ENCODE assay signal across 8 mouse cellular contexts in the genomic region with DNA sequence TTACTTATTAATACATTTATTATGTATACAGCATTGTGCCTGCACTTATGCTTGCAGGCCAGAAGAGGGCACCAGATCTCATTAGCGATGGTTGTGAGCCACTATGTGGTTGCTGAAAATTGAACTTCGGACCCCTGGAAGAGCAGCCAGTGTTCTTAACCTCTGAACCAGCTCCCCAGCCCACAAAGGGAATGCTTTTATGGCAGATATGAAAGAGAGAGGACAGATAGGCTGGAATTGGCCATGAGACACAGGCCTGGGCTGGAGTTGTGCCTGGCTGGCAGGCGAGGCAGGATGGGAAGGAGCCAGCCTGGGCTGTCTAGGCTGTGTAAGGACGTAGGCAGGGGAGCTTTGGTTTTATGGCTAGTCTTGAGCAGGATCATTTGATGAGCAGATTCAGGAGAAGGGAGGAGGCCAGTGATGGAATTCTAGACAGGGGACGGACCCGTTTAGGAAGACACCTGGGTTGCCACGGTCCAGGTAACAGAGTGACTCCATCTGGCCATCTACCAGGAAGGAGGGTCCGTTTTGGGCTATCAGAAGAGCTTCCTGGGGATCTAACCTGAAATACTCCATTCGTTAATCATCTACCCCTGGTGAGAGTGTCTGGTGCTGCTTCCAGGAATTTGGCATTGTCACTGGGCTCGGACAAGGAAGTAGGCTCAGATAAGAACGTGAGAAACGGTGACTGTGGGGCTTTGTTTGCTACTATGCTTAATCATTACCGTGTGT. TPM values are rescaled to one million over a fixed set of nuclear protein-coding genes. Genes with fewer than 3 reads are reported as not detected.
DNase-seq lines count a peak whose midpoint lies in the region; ATAC-seq lines count a peak whose summit lies in the region.

No protein-coding gene starts in this region.

- H3K9ac ChIP-seq in lung, embryonic 16.5 days (ENCODE audit: low read length), result no peak overlapping the region

- peak overlapping the region; percentile 96 for H3K4me3 ChIP-seq in megakaryocyte, embryonic 14.5 days (replicated peaks)
- 0 out of 2 replicates have a peak overlapping the region, but pooled peaks have one; percentile 3 for H3K4me3 ChIP-seq in lung, embryonic 16.5 days (ENCODE audit: low read length)

- peak; percentile 51 for DNase-seq in brain, adult 2 months (ENCODE audit: low read depth, low spot score)
- DNase-seq in forelimb bud, embryonic 11.5 days (ENCODE audit: low read depth, low spot score), result peak; percentile 57
- DNase-seq in kidney, adult 8-10 months, result peak; percentile 56 to 79
- peak; percentile 28 to 29 for DNase-seq in thymus, postnatal 36 days
- no peak for DNase-seq in left cerebral cortex, adult 18-20 months (ENCODE audit: low spot score in 2 of 2)

- H3K4me1 ChIP-seq in megakaryocyte, embryonic 14.5 days, result peaks cover 65% of the 10 kb centered on the region
- peaks cover 10% of the 10 kb centered on the region for H3K4me1 ChIP-seq in lung, embryonic 16.5 days (replicated peaks; ENCODE audit: control insufficient read depth, insufficient read depth, low read length)

- peaks cover 22% of the 10 kb centered on the region for H3K36me3 ChIP-seq in megakaryocyte, embryonic 14.5 days (replicated peaks; ENCODE audit: low read length)
- peaks cover 19% of the 10 kb centered on the region for H3K36me3 ChIP-seq in lung, embryonic 16.5 days (ENCODE audit: control insufficient read depth, insufficient read depth, low read length)

- peaks cover 16% of the 10 kb centered on the region for H3K9me3 ChIP-seq in megakaryocyte, embryonic 14.5 days
- no peaks in the 10 kb centered on the region for H3K9me3 ChIP-seq in lung, embryonic 16.5 days (ENCODE audit: control insufficient read depth, low read length)

- peaks cover 7% of the 10 kb centered on the region for H3K27me3 ChIP-seq in megakaryocyte, embryonic 14.5 days (replicated peaks)
- no peaks in the 10 kb centered on the region for H3K27me3 ChIP-seq in lung, embryonic 16.5 days (ENCODE audit: control insufficient read depth, insufficient read depth, low read depth, low read length)

- H3K27ac ChIP-seq in lung, embryonic 16.5 days (ENCODE audit: low read length), result no peak overlapping the region

- peak overlapping the region; percentile 59 for H3K4me2 ChIP-seq in lung, embryonic 16.5 days (ENCODE audit: low read depth, low read length)

- WGBS in lung, embryonic 16.5 days, result 33% methylated on average over 13 of the region's 13 CpGs

- no peak for ATAC-seq in megakaryocyte, adult 5-6 weeks (ENCODE audit: poor library complexity, severe bottlenecking)
- no peak for ATAC-seq in lung, embryonic 16.5 days (ENCODE audit: low read depth)

RNA-seq across cellular contexts. Expression of a gene that starts 1.0 kb away (rescaled TPM):
- 0.30 and 0.54 TPM in 2 replicates for polyA plus RNA-seq in megakaryocyte, embryonic 14.5 days (2012; ENCODE audit: insufficient read depth, low replicate concordance)
- 3.3 and 5.1 TPM in 2 replicates for total RNA-seq in megakaryocyte, adult 5-6 weeks (2015)
- total RNA-seq in megakaryocyte, adult 5-6 weeks (2017), result 3.2 and 4.3 TPM in 2 replicates
- polyA plus RNA-seq in lung, embryonic 16.5 days (2015; fragmentation: Nextera tagmentation; extraction: Ambion mirVana), result 2.3 and 2.6 TPM in 2 replicates
- total RNA-seq in left cerebral cortex, adult 18-20 months (2021), result 1 to 10 TPM; 9.6 to 9.9 TPM

RNA-seq across cellular contexts. Expression of a gene that starts 13.2 kb away (rescaled TPM):
- not detected in 2 replicates for polyA plus RNA-seq in megakaryocyte, embryonic 14.5 days (2012; ENCODE audit: insufficient read depth, low replicate concordance)
- total RNA-seq in megakaryocyte, adult 5-6 weeks (2015), result not detected in 2 replicates
- total RNA-seq in megakaryocyte, adult 5-6 weeks (2017), result 0.11 TPM in 1 of 2 replicates, not detected in the other
- 16.4 and 17.3 TPM in 2 replicates for polyA plus RNA-seq in lung, embryonic 16.5 days (2015; fragmentation: Nextera tagmentation; extraction: Ambion mirVana)
- total RNA-seq in left cerebral cortex, adult 18-20 months (2021), result 1 to 10 TPM; 1.5 to 2.2 TPM

RNA-seq across cellular contexts. Expression of a gene that starts 14.0 kb away (rescaled TPM):
- not detected in 2 replicates for polyA plus RNA-seq in megakaryocyte, embryonic 14.5 days (2012; ENCODE audit: insufficient read depth, low replicate concordance)
- 1.1 and 1.8 TPM in 2 replicates for total RNA-seq in megakaryocyte, adult 5-6 weeks (2015)
- total RNA-seq in megakaryocyte, adult 5-6 weeks (2017), result 0.37 and 0.51 TPM in 2 replicates
- polyA plus RNA-seq in lung, embryonic 16.5 days (2015; fragmentation: Nextera tagmentation; extraction: Ambion mirVana), result not detected in 2 replicates
- total RNA-seq in left cerebral cortex, adult 18-20 months (2021), result 10 to 100 TPM; 16.4 to 17.1 TPM

RNA-seq across cellular contexts. Expression of a gene that starts 21.2 kb away (rescaled TPM):
- not detected in 2 replicates for polyA plus RNA-seq in megakaryocyte, embryonic 14.5 days (2012; ENCODE audit: insufficient read depth, low replicate concordance)
- total RNA-seq in megakaryocyte, adult 5-6 weeks (2015), result not detected in 2 replicates
- total RNA-seq in megakaryocyte, adult 5-6 weeks (2017), result not detected in 2 replicates
- polyA plus RNA-seq in lung, embryonic 16.5 days (2015; fragmentation: Nextera tagmentation; extraction: Ambion mirVana), result 0.08 TPM in 1 of 2 replicates, not detected in the other
- under 1 TPM in 1 of 2 experiments, not detected in 1; 0.19 TPM for total RNA-seq in left cerebral cortex, adult 18-20 months (2021)

RNA-seq across cellular contexts. Expression of a gene that starts 21.3 kb away (rescaled TPM):
- polyA plus RNA-seq in megakaryocyte, embryonic 14.5 days (2012; ENCODE audit: insufficient read depth, low replicate concordance), result not detected in 2 replicates
- not detected in 2 replicates for total RNA-seq in megakaryocyte, adult 5-6 weeks (2015)
- not detected in 2 replicates for total RNA-seq in megakaryocyte, adult 5-6 weeks (2017)
- polyA plus RNA-seq in lung, embryonic 16.5 days (2015; fragmentation: Nextera tagmentation; extraction: Ambion mirVana), result not detected in 2 replicates
- not detected for total RNA-seq in left cerebral cortex, adult 18-20 months (2021)

Comparison
In these comparisons a context has a peak if more than half of its experiments do, and no peak if none do; other contexts are left out.
1. DNase-seq: peak in brain, adult 2 months (single experiment), forelimb bud, embryonic 11.5 days (single experiment), kidney, adult 8-10 months (2 of 2) and thymus, postnatal 36 days (2 of 2); none in left cerebral cortex, adult 18-20 months (0 of 2).
2. RNA of a gene that starts 14.0 kb away (total RNA-seq): 16.4 to 17.1 TPM in left cerebral cortex, adult 18-20 months; 0.37 to 1.8 TPM in megakaryocyte, adult 5-6 weeks; every median in the first group is over 4 times any median in the second.